28 mouse cellular contexts compared by ENCODE assay signal in genomic region chr7:131327054-131327453, GRCm38 (mm10). TPM values are rescaled to one million over a fixed set of nuclear protein-coding genes. Genes with fewer than 3 reads are reported as not detected.
DNase-seq lines count a peak whose midpoint lies in the region; ATAC-seq and TF ChIP-seq lines count a peak whose summit lies in the region.
"Had no signal": no experiment of that assay in that cellular context is flagged by ENCODE, and none has a peak within 500 bp of the region (broad histone marks: within the 10 kb centered on the region; RNA-seq: fewer than 3 reads in every experiment).

No protein-coding gene starts in this region.

- TF ChIP-seq CTCF in liver, postnatal 0 days (IDR thresholded peaks at IDR 0.05; ENCODE audit: low read depth): 0 out of 2 replicates have a peak, but pooled peaks have one; percentile 14
- TF ChIP-seq CTCF in testis, adult 2 months (IDR thresholded peaks at IDR 0.05; ENCODE audit: control insufficient read depth, insufficient read depth, insufficient replicate concordance, low read depth, low read length): no peak

- no peak for TF ChIP-seq EP300 in liver, postnatal 0 days (IDR thresholded peaks at IDR 0.05; ENCODE audit: low read depth)

- no peaks in the 10 kb centered on the region for H3K4me1 ChIP-seq in liver, postnatal 0 days (ENCODE audit: insufficient read depth)
- H3K4me1 ChIP-seq in testis, adult 2 months (ENCODE audit: control insufficient read depth, insufficient read depth, low read length): no peaks in the 10 kb centered on the region
- H3K4me1 ChIP-seq: embryonic facial prominence, embryonic 15.5 days; forebrain, embryonic 10.5 days; heart, embryonic 15.5 days; hindbrain, embryonic 15.5 days had no signal

- no peaks in the 10 kb centered on the region for H3K9me3 ChIP-seq in liver, postnatal 0 days (ENCODE audit: low read length)
- H3K9me3 ChIP-seq: embryonic facial prominence, embryonic 15.5 days; forebrain, embryonic 10.5 days; heart, embryonic 15.5 days; hindbrain, embryonic 15.5 days had no signal

- DNase-seq in heart, adult 11 months: peak; percentile 73
- DNase-seq in heart, postnatal 25 days (ENCODE audit: low spot score): no peak
- DNase-seq in liver, postnatal 0 days: no peak
- DNase-seq in liver: no peak
- no peak for DNase-seq in testis, postnatal 14 days (ENCODE audit: low spot score)
- no peak for DNase-seq in ovary, postnatal 10 days (ENCODE audit: low spot score)
- DNase-seq in kidney, postnatal 25 days: no peak
- DNase-seq: adrenal gland, adult 8-10 months; adrenal gland, postnatal 36 days; cerebellum, adult 8-10 months; cerebellum, postnatal 14 days; embryo, embryonic 11 days; gastrocnemius, postnatal 36 days; heart, adult 18-20 months; heart, postnatal 36 days had no signal

- 82% methylated on average over 5 of the region's 5 CpGs for WGBS in liver, postnatal 0 days (ENCODE audit: insufficient replicate concordance)

- H3K27me3 ChIP-seq in liver, postnatal 0 days (ENCODE audit: insufficient read depth, low read length): no peaks in the 10 kb centered on the region
- H3K27me3 ChIP-seq in testis, adult 2 months (ENCODE audit: control insufficient read depth, insufficient read depth, low read length): no peaks in the 10 kb centered on the region
- H3K27me3 ChIP-seq: CH12.LX; embryonic facial prominence, embryonic 15.5 days; heart, embryonic 15.5 days; hindbrain, embryonic 15.5 days had no signal

- H3K27ac ChIP-seq in liver, postnatal 0 days (ENCODE audit: low read depth): no peak overlapping the region
- no peak overlapping the region for H3K27ac ChIP-seq in testis, adult 2 months (ENCODE audit: control insufficient read depth, insufficient read depth, low read depth, low read length)
- H3K27ac ChIP-seq: embryonic facial prominence, embryonic 15.5 days; forebrain, embryonic 10.5 days; heart, embryonic 15.5 days; hindbrain, embryonic 15.5 days had no signal

- no peak overlapping the region for H3K4me3 ChIP-seq in liver, postnatal 0 days (ENCODE audit: low read depth, low read length)
- H3K4me3 ChIP-seq in testis, adult 2 months (ENCODE audit: control insufficient read depth, low read depth, low read length): peak overlapping the region; percentile 60
- H3K4me3 ChIP-seq: embryonic facial prominence, embryonic 15.5 days; erythroblast, embryonic 14.5 days; forebrain, embryonic 10.5 days; heart, embryonic 15.5 days; hindbrain, embryonic 15.5 days had no signal

- no peak for ATAC-seq in liver, postnatal 0 days
- ATAC-seq: forebrain, embryonic 14.5 days had no signal

- no peaks in the 10 kb centered on the region for H3K36me3 ChIP-seq in liver, postnatal 0 days (replicated peaks; ENCODE audit: insufficient read depth, low read length)
- H3K36me3 ChIP-seq in testis, adult 2 months (ENCODE audit: control insufficient read depth, insufficient read depth, low read length): no peaks in the 10 kb centered on the region
- H3K36me3 ChIP-seq: embryonic facial prominence, embryonic 15.5 days; forebrain, embryonic 10.5 days; heart, embryonic 15.5 days; hindbrain, embryonic 15.5 days had no signal

- H3K4me2 ChIP-seq in liver, postnatal 0 days (ENCODE audit: low read depth, low read length): no peak overlapping the region
- H3K4me2 ChIP-seq: embryonic facial prominence, embryonic 15.5 days; heart, embryonic 11.5 days; heart, embryonic 15.5 days; hindbrain, embryonic 15.5 days had no signal

- intact Hi-C loops in heart, postnatal 25 days (cut with DNase I): no loop called here

- no peak overlapping the region for H3K9ac ChIP-seq in liver, postnatal 0 days (replicated peaks)
- H3K9ac ChIP-seq: embryonic facial prominence, embryonic 15.5 days; heart, embryonic 15.5 days; hindbrain, embryonic 15.5 days had no signal

- TF ChIP-seq POLR2A in testis, adult 2 months (IDR thresholded peaks at IDR 0.05; ENCODE audit: control insufficient read depth, low read depth, low read length): no peak

RNA-seq across cellular contexts. Expression of gene Fam24b, which starts 2.3 kb away (rescaled TPM):
- total RNA-seq in heart, postnatal 25 days (2021): not detected
- polyA plus RNA-seq in liver, postnatal 0 days (2015; fragmentation: Nextera tagmentation; extraction: Ambion mirVana): not detected in 2 replicates
- 409 and 461 TPM in 2 replicates for polyA plus RNA-seq in testis, adult 2 months (2012; rRNA removed)
- total RNA-seq: adrenal gland, adult 8-10 months; adrenal gland, postnatal 36 days; common myeloid progenitor, adult 5-6 weeks; gastrocnemius, adult 8-10 months; gastrocnemius, postnatal 36 days; heart, adult 18-20 months; heart, postnatal 36 days had no signal
- polyA plus RNA-seq: embryonic facial prominence, embryonic 11.5 days; embryonic facial prominence, embryonic 15.5 days; erythroblast, embryonic 14.5 days; forebrain, embryonic 10.5 days; forebrain, embryonic 14.5 days; heart, embryonic 11.5 days; heart, embryonic 15.5 days; hindbrain, embryonic 11.5 days; hindbrain, embryonic 15.5 days had no signal

RNA-seq across cellular contexts. Expression of gene Cuzd1, which starts 5.0 kb away (rescaled TPM):
- under 1 TPM; 0.18 to 0.45 TPM for total RNA-seq in heart, postnatal 25 days (2021)
- polyA plus RNA-seq in liver, postnatal 0 days (2015; fragmentation: Nextera tagmentation; extraction: Ambion mirVana): 0.05 TPM in 1 of 2 replicates, not detected in the other
- 2.9 and 97.5 TPM in 2 replicates for polyA plus RNA-seq in testis, adult 2 months (2012; rRNA removed)
- total RNA-seq: adrenal gland, adult 8-10 months; adrenal gland, postnatal 36 days; CH12.LX; common myeloid progenitor, adult 5-6 weeks had no signal
- polyA plus RNA-seq: embryonic facial prominence, embryonic 11.5 days; erythroblast, embryonic 14.5 days; forebrain, embryonic 10.5 days; forebrain, embryonic 14.5 days; hindbrain, embryonic 11.5 days; hindbrain, embryonic 15.5 days had no signal

RNA-seq across cellular contexts. Expression of gene Fam24a, which starts 6.6 kb away (rescaled TPM):
- not detected for total RNA-seq in heart, postnatal 25 days (2021)
- not detected in 2 replicates for polyA plus RNA-seq in liver, postnatal 0 days (2015; fragmentation: Nextera tagmentation; extraction: Ambion mirVana)
- 176 and 188 TPM in 2 replicates for polyA plus RNA-seq in testis, adult 2 months (2012; rRNA removed)
- total RNA-seq: adrenal gland, adult 8-10 months; adrenal gland, postnatal 36 days; CH12.LX; common myeloid progenitor, adult 5-6 weeks; gastrocnemius, adult 8-10 months; gastrocnemius, postnatal 36 days; heart, adult 18-20 months; heart, postnatal 36 days had no signal
- polyA plus RNA-seq: embryonic facial prominence, embryonic 11.5 days; embryonic facial prominence, embryonic 15.5 days; erythroblast, embryonic 14.5 days; forebrain, embryonic 10.5 days; forebrain, embryonic 14.5 days; heart, embryonic 11.5 days; heart, embryonic 15.5 days; hindbrain, embryonic 11.5 days; hindbrain, embryonic 15.5 days had no signal

RNA-seq across cellular contexts. Expression of gene 2310057M21Rik, which starts 35.5 kb away (rescaled TPM):
- 10 to 100 TPM; 10.9 to 11.0 TPM for total RNA-seq in heart, postnatal 25 days (2021)
- 4.7 and 5.6 TPM in 2 replicates for polyA plus RNA-seq in liver, postnatal 0 days (2015; fragmentation: Nextera tagmentation; extraction: Ambion mirVana)
- 11.4 and 12.5 TPM in 2 replicates for polyA plus RNA-seq in testis, adult 2 months (2012; rRNA removed)

RNA-seq across cellular contexts. Expression of gene Pstk, which starts 43.9 kb away (rescaled TPM):
- 10 to 100 TPM; 43.3 to 50.5 TPM for total RNA-seq in heart, postnatal 25 days (2021)
- polyA plus RNA-seq in liver, postnatal 0 days (2015; fragmentation: Nextera tagmentation; extraction: Ambion mirVana): 19.5 and 20.4 TPM in 2 replicates
- 8.5 and 11.0 TPM in 2 replicates for polyA plus RNA-seq in testis, adult 2 months (2012; rRNA removed)

Comparison
In these comparisons a context has a peak if more than half of its experiments do, and no peak if none do; other contexts are left out.
1. RNA of gene Fam24b, which starts 2.3 kb away (polyA plus RNA-seq): 409 to 461 TPM in testis, adult 2 months; not detected in liver, postnatal 0 days; every median in the first group is over 100 times any median in the second.
2. RNA of gene Fam24a, which starts 6.6 kb away (polyA plus RNA-seq): 176 to 188 TPM in testis, adult 2 months; not detected in liver, postnatal 0 days; every median in the first group is over 100 times any median in the second.